Mouse (Mus musculus) heart, postnatal 0 days (tissue): ENCODE results near the gene Fgfr2.
A peak's percentile ranks its signal among the peaks of the same experiment; 100 is the strongest.

Experiments
- CTCF ChIP-seq: IDR thresholded peaks from 2 replicates; pipeline ENCODE4 v1.5.1; 2016; ENCODE audit warnings: antibody characterized with exemption, control low read depth, low read depth
- EP300 ChIP-seq: IDR thresholded peaks from 2 replicates; pipeline ENCODE4 v1.6.1; 2016; ENCODE audit warnings: antibody characterized with exemption, low read depth

DNA sequence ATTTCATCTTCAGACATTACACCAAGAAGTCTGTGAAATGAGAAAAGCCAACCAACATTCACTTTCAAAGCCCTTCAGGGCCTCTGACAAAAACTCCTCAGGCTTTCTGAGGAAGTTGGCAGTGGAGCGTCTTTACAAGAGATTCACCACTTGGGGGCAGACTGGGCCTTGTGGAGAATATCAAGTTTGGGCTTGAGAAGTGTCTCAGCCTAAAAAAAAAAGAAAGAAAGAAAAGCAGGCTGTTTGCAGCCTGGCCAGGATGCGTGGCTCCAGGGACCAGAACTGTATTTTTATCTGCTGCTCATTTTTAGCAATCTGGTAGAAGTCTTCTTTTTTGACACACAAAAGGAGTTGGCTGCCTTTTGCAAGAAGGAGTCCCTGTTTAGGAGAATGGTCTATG, 1223.8 kb downstream of the Fgfr2 start:
- TF ChIP-seq CTCF = peak; percentile 61
- no peak for TF ChIP-seq EP300
